Mouse (Mus musculus) erythroblast, embryonic 14.5 days (primary cell): Measurements from ENCODE around the gene Fgfr2.

Experiments
- GATA1 ChIP-seq: IDR thresholded peaks from 2 replicates; pipeline ENCODE4 v1.6.1; 2012; ENCODE audit warnings: low read length, inconsistent platforms, mixed read lengths
- TAL1 ChIP-seq: IDR thresholded peaks from 3 replicates; pipeline ENCODE4 v1.6.1; 2012; ENCODE audit warnings: low read length, inconsistent platforms, mixed read lengths

DNA sequence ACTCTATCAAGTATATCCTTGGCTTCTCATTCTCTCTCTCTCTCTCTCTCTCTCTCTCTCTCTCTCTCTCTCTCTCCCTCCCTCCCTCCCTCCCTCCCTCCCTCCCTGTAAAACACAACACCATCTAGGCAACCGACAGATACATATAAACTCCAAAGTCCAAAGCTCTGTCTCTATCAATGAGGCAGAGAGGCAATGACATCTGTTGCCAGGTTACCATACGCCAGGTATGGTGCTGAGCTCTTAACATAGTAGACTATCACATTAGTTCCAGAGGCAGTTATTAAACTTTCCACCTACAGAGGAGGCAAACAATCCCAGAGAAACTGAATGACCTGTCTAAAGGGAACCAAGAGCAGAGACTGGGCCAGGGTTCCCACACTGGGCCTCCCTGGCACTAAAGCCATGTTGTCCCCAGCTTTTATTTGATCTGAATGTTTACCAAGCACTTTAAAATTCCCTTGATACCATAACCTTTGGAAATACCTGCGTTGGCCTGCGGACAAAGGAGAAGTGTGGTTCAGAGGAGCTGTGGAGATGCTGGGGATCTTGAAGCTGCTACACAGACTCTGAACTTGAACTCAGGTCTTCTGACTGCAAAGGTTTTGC is 2268.4 kb downstream of the Fgfr2 start:
- TF ChIP-seq GATA1: no peak
- no peak for TF ChIP-seq TAL1
